Mouse (Mus musculus) G1E (cell line): Measurements from ENCODE around the gene Hhipl1.

Experiments used
- CTCF ChIP-seq: IDR thresholded peaks from 2 replicates; pipeline ENCODE4 v1.5.1; 2012; ENCODE audit warnings: low read depth, low read length, inconsistent platforms, mixed read lengths
- GATA1 ChIP-seq: IDR thresholded peaks from 2 replicates; pipeline ENCODE4 v1.6.1; 2012; ENCODE audit warnings: borderline replicate concordance, low read length, inconsistent platforms, mixed read lengths
- POLR2AphosphoS5 ChIP-seq: IDR thresholded peaks from 2 replicates; pipeline ENCODE4 v1.6.1; 2012; ENCODE audit warnings: low read depth, low read length, inconsistent platforms; ENCODE audit not compliant: insufficient replicate concordance
- TAL1 ChIP-seq: conservative IDR thresholded peaks from 2 replicates; pipeline ENCODE4 v1.6.1; 2012; ENCODE audit warnings: low read depth, low read length, inconsistent platforms, mixed read lengths

- TF ChIP-seq CTCF: no peak
- TF ChIP-seq GATA1: no peak
- no peak for TF ChIP-seq TAL1
- TF ChIP-seq POLR2AphosphoS5: no peak
Measured at GRCm38 (mm10) chr12:108292957-108293356, 13.1 kb upstream of the Hhipl1 start.
